Mouse (Mus musculus) C2C12 (cell line): ENCODE results near the gene Diexf. TPM values are rescaled to one million over a fixed set of nuclear protein-coding genes. Genes with fewer than 3 reads are reported as not detected.

Experiments
- H3K27me3 ChIP-seq: one replicate; pipeline ENCODE4 v1.6.1; 2011; ENCODE audit not compliant: control insufficient read depth, insufficient read depth, insufficient read length
- H3K36me3 ChIP-seq: one replicate; pipeline ENCODE4 v1.6.1; 2011; ENCODE audit not compliant: control insufficient read depth, insufficient read depth
- H3K4me3 ChIP-seq: one replicate; pipeline ENCODE4 v1.5.1; 2011; ENCODE audit warnings: mild to moderate bottlenecking, control low read depth; ENCODE audit not compliant: poor library complexity, insufficient read depth, severe bottlenecking
- H3K79me2 ChIP-seq: one replicate; pipeline ENCODE4 v1.6.1; 2011; ENCODE audit not compliant: control insufficient read depth, insufficient read depth
- H3K79me3 ChIP-seq: one replicate; pipeline ENCODE4 v1.6.1; 2011; ENCODE audit warnings: low read depth, control low read depth
- H3ac ChIP-seq: one replicate; pipeline ENCODE3; 2011; ENCODE audit warnings: low read depth; ENCODE audit not compliant: control insufficient read depth, insufficient read length
- CEBPB ChIP-seq: IDR thresholded peaks from one replicate; pipeline ENCODE4 v1.6.1; 2011; ENCODE audit warnings: low read depth, mild to moderate bottlenecking, control low read depth, moderate library complexity
- CTCF ChIP-seq: IDR thresholded peaks from one replicate; pipeline ENCODE4 v1.5.1; 2011; ENCODE audit not compliant: control insufficient read depth, insufficient read depth, insufficient read length
- FOSL1 ChIP-seq: IDR thresholded peaks from one replicate; pipeline ENCODE4 v1.8.0; 2011; ENCODE audit warnings: mild to moderate bottlenecking, low read length; ENCODE audit not compliant: poor library complexity, insufficient read depth, severe bottlenecking
- MAX ChIP-seq: IDR thresholded peaks from one replicate; pipeline ENCODE4 v1.6.1; 2011; ENCODE audit warnings: mild to moderate bottlenecking, control low read depth
- MYOD1 ChIP-seq: IDR thresholded peaks from one replicate; pipeline ENCODE4 v1.6.1; 2011; ENCODE audit warnings: low read depth; ENCODE audit not compliant: control insufficient read depth, insufficient read length
- MYOG ChIP-seq: IDR thresholded peaks from one replicate; pipeline ENCODE4 v1.6.1; 2011; ENCODE audit not compliant: control insufficient read depth, insufficient read length; ENCODE audit errors: extremely low read depth
- USF1 ChIP-seq: IDR thresholded peaks from one replicate; pipeline ENCODE4 v1.6.1; 2011; ENCODE audit warnings: low read depth, mild to moderate bottlenecking, control low read depth, moderate library complexity
- polyA plus RNA-seq: library from polyadenylated mRNA; unstranded; fragments of >200 nt; fragmentation: generic; extraction: Trizol; gene quantifications from one replicate; pipeline ENCODE4 v1.2.1, GENCODE M21; 2012; ENCODE audit warnings: missing spikeins

The Diexf gene
- polyA plus RNA-seq, 1 experiment = 10.6 TPM

DNA sequence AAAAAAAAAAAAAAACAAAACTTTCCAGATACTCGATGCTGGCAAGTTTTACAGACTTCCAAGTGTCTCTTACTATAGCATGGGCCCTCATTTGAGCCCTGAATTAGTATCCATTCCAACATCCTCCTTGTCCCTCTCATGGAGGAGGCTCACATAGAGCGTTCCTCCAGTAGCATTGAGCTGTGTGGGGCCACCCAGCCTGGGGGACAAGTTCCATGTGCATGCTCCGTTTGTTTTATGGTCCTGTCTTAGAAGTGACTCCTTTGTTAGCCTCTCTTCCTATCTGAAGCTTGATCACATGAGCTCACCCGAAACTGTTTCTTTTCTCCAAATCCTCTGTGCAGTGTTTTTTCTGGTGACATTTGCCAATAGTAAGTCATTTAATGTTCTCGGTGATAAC lies 77.0 kb downstream of the Diexf start:
- Histone ChIP-seq H3K4me3 (no peak overlapping the region), H3K27me3 (no peaks in the 10 kb centered on the region), H3K36me3 (no peaks in the 10 kb centered on the region), H3K79me3 (no peaks in the 10 kb centered on the region), H3K79me2 (no peaks in the 10 kb centered on the region), H3ac (no peak overlapping the region)
- no peak for TF ChIP-seq MYOD1
- TF ChIP-seq USF1 = no peak
- TF ChIP-seq MAX = no peak
- TF ChIP-seq FOSL1 = no peak

- Histone ChIP-seq H3K79me3 (no peaks in the 10 kb centered on the region), H3K4me3 (no peak overlapping the region), H3ac (no peak overlapping the region), H3K27me3 (no peaks in the 10 kb centered on the region), H3K36me3 (no peaks in the 10 kb centered on the region), H3K79me2 (no peaks in the 10 kb centered on the region)
- TF ChIP-seq MAX = no peak
- TF ChIP-seq USF1 = no peak
- TF ChIP-seq MYOD1 = no peak
- TF ChIP-seq FOSL1 = no peak
- no peak for TF ChIP-seq MYOG
- TF ChIP-seq CEBPB = no peak
- TF ChIP-seq CTCF = no peak
Observed at GRCm38 (mm10) chr1:193047616-193048015, 82.5 kb downstream of the Diexf start.

- Histone ChIP-seq H3K79me2 (no peaks in the 10 kb centered on the region), H3K79me3 (no peaks in the 10 kb centered on the region), H3K27me3 (no peaks in the 10 kb centered on the region), H3K36me3 (no peaks in the 10 kb centered on the region), H3ac (no peak overlapping the region), H3K4me3 (no peak overlapping the region)
- no peak for TF ChIP-seq FOSL1
- TF ChIP-seq CEBPB = no peak
- no peak for TF ChIP-seq MYOG
- TF ChIP-seq MYOD1 = no peak
- no peak for TF ChIP-seq MAX
- no peak for TF ChIP-seq CTCF
- no peak for TF ChIP-seq USF1
Observed at GRCm38 (mm10) chr1:193042760-193043295, 87.2 kb downstream of the Diexf start.

Other genes starting within 250 kb of the Diexf start
- gene Syt14, start 94.5 kb downstream of the Diexf start, polyA plus RNA-seq = not detected
- gene Irf6, start 22.8 kb upstream of the Diexf start, polyA plus RNA-seq = 0.08 TPM
- 4.1 TPM for gene A130010J15Rik, start 37.8 kb upstream of the Diexf start, polyA plus RNA-seq
- 0.02 TPM for gene Traf3ip3, start 71.4 kb upstream of the Diexf start, polyA plus RNA-seq
- gene Lamb3, start 77.4 kb upstream of the Diexf start, polyA plus RNA-seq = 5.3 TPM
- 0.12 TPM for gene Hsd11b1, start 133.8 kb upstream of the Diexf start, polyA plus RNA-seq
- 66.1 TPM for gene G0s2, start 142.9 kb upstream of the Diexf start, polyA plus RNA-seq
- gene Camk1g, start 240.0 kb upstream of the Diexf start, polyA plus RNA-seq = 1.2 TPM